Comparison of ENCODE assay signal across 18 mouse cellular contexts in genomic region chr5:88614129-88614528, GRCm38 (mm10). TPM values are rescaled to one million over a fixed set of nuclear protein-coding genes. Genes with fewer than 3 reads are reported as not detected.
DNase-seq lines count a peak whose midpoint lies in the region.
"Had no signal": no experiment of that assay in that cellular context is flagged by ENCODE, and none has a peak within 500 bp of the region (broad histone marks: within the 10 kb centered on the region; RNA-seq: fewer than 3 reads in every experiment).

No protein-coding gene starts in this region.

- DNase-seq in layer of hippocampus, adult 18-20 months (ENCODE audit: low spot score in 2 of 2), result peak; percentile 10 to 42
- no peak for DNase-seq in layer of hippocampus, postnatal 14 days (ENCODE audit: low spot score in 2 of 2)
- DNase-seq in right cerebral cortex, adult 18-20 months, result peak; percentile 44
- no peak for DNase-seq in right cerebral cortex, postnatal 4 days
- peak; percentile 26 for DNase-seq in layer of hippocampus, adult 9-11 months
- DNase-seq in spleen, adult 18-20 months, result no peak
- DNase-seq in urinary bladder, postnatal 4 days (ENCODE audit: low spot score in 2 of 2), result no peak
- DNase-seq: adrenal gland, adult 8-10 months; cerebellum, adult 8-10 months; cerebellum, postnatal 36 days; embryo, embryonic 11 days; gastrocnemius, postnatal 14 days; heart, adult 2 months; kidney, adult 18-20 months; kidney, postnatal 10 days; liver, postnatal 0 days; thymus, adult 2 months; thymus, postnatal 4 days had no signal

RNA-seq across cellular contexts. Expression of gene Rufy3, which starts 49.3 kb away (rescaled TPM):
- 100 to 1,000 TPM; 159 to 169 TPM for total RNA-seq in layer of hippocampus, adult 18-20 months (2021)
- total RNA-seq in layer of hippocampus, postnatal 14 days (2021), result 100 to 1,000 TPM; 160 to 165 TPM

RNA-seq across cellular contexts. Expression of gene Utp3, which starts 59.9 kb away (rescaled TPM):
- total RNA-seq in layer of hippocampus, adult 18-20 months (2021), result 10 to 100 TPM; 29.3 to 30.5 TPM
- total RNA-seq in layer of hippocampus, postnatal 14 days (2021), result 10 to 100 TPM; 25.5 to 26.3 TPM

Comparison
In these comparisons a context has a peak if more than half of its experiments do, and no peak if none do; other contexts are left out.
1. DNase-seq: peak in layer of hippocampus, adult 18-20 months (2 of 2), right cerebral cortex, adult 18-20 months (single experiment) and layer of hippocampus, adult 9-11 months (single experiment); none in layer of hippocampus, postnatal 14 days (0 of 2), right cerebral cortex, postnatal 4 days (single experiment), spleen, adult 18-20 months (0 of 2) and urinary bladder, postnatal 4 days (0 of 2).